In genomic region chr4:141766668-141767352, GRCm38 (mm10) we compare ENCODE assay signal across 9 mouse cellular contexts. TPM values are rescaled to one million over a fixed set of nuclear protein-coding genes. Genes with fewer than 3 reads are reported as not detected.
A peak's percentile ranks its signal among the peaks of the same experiment; 100 is the strongest.
DNase-seq lines count a peak whose midpoint lies in the region; ATAC-seq and TF ChIP-seq lines count a peak whose summit lies in the region.
"Had no signal": no experiment of that assay in that cellular context is flagged by ENCODE, and none has a peak within 500 bp of the region (broad histone marks: within the 10 kb centered on the region; RNA-seq: fewer than 3 reads in every experiment).

No protein-coding gene starts in this region.

- intact Hi-C loops in gastrocnemius, postnatal 36 days (cut with DNase I), result no loop called here

- peak; percentile 31 for DNase-seq in gastrocnemius, postnatal 10 days
- DNase-seq in gastrocnemius, postnatal 36 days, result no peak
- peak; percentile 63 for DNase-seq in lung, postnatal 10 days

- H3K4me1 ChIP-seq in E14TG2a.4 (replicated peaks; ENCODE audit: low read depth, low read length), result peaks cover 27% of the 10 kb centered on the region
- peaks cover 28% of the 10 kb centered on the region for H3K4me1 ChIP-seq in embryonic facial prominence, embryonic 15.5 days
- no peaks in the 10 kb centered on the region for H3K4me1 ChIP-seq in intestine, postnatal 0 days (replicated peaks; ENCODE audit: control insufficient read depth, insufficient read depth, low read length)

- TF ChIP-seq CTCF in E14TG2a.4 (conservative IDR thresholded peaks at IDR 0.05; ENCODE audit: low read length), result no peak
- TF ChIP-seq CTCF in intestine, postnatal 0 days (IDR thresholded peaks at IDR 0.05; ENCODE audit: low read depth), result no peak

- no peak overlapping the region for H3K9ac ChIP-seq in embryonic facial prominence, embryonic 15.5 days
- H3K9ac ChIP-seq in intestine, postnatal 0 days (ENCODE audit: low read depth, low read length), result no peak overlapping the region; the same call in 1 of the 2 replicates

- H3K27me3 ChIP-seq in E14TG2a.4 (ENCODE audit: insufficient read depth, low read length), result no peaks in the 10 kb centered on the region
- H3K27me3 ChIP-seq in embryonic facial prominence, embryonic 15.5 days, result no peaks in the 10 kb centered on the region
- H3K27me3 ChIP-seq in intestine, postnatal 0 days (replicated peaks; ENCODE audit: control insufficient read depth, insufficient read depth, low read length), result no peaks in the 10 kb centered on the region

- H3K27ac ChIP-seq in embryonic facial prominence, embryonic 15.5 days (replicated peaks), result peak overlapping the region; percentile 94
- H3K27ac ChIP-seq in intestine, postnatal 0 days (ENCODE audit: low read depth, low read length), result peak overlapping the region; percentile 66

- H3K4me3 ChIP-seq in E14TG2a.4 (replicated peaks; ENCODE audit: low read length), result peak overlapping the region; percentile 42
- no peak overlapping the region for H3K4me3 ChIP-seq in embryonic facial prominence, embryonic 15.5 days (replicated peaks)
- H3K4me3 ChIP-seq in intestine, postnatal 0 days (ENCODE audit: low read depth, low read length), result no peak overlapping the region

- H3K9me3 ChIP-seq in E14TG2a.4 (ENCODE audit: low read length), result no peaks in the 10 kb centered on the region
- no peaks in the 10 kb centered on the region for H3K9me3 ChIP-seq in embryonic facial prominence, embryonic 15.5 days (replicated peaks)
- H3K9me3 ChIP-seq in intestine, postnatal 0 days (ENCODE audit: control insufficient read depth), result no peaks in the 10 kb centered on the region

- ATAC-seq in embryonic facial prominence, embryonic 15.5 days (ENCODE audit: insufficient number of reproducible peaks, low FRiP score, low TSS enrichment, low read depth), result peak; percentile 84
- peak; percentile 29; the same call in 1 of the 2 replicates for ATAC-seq in intestine, postnatal 0 days
- ATAC-seq in granulocyte monocyte progenitor cell, adult 5-6 weeks (replicated peaks; ENCODE audit: poor library complexity, severe bottlenecking), result no peak
- ATAC-seq in CD4-positive, CD25-positive, alpha-beta regulatory T cell, adult 4 months, result no peak

- WGBS in embryonic facial prominence, embryonic 15.5 days, result 26% methylated on average over 19 of the region's 19 CpGs
- WGBS in intestine, postnatal 0 days, result 53% methylated on average over 19 of the region's 19 CpGs

- H3K36me3 ChIP-seq in E14TG2a.4 (ENCODE audit: insufficient read depth, low read length), result peaks cover 88% of the 10 kb centered on the region
- H3K36me3 ChIP-seq in embryonic facial prominence, embryonic 15.5 days, result peaks cover 82% of the 10 kb centered on the region
- H3K36me3 ChIP-seq in intestine, postnatal 0 days (ENCODE audit: control insufficient read depth, insufficient read depth), result peaks cover 72% of the 10 kb centered on the region

- H3K4me2 ChIP-seq in embryonic facial prominence, embryonic 15.5 days (replicated peaks), result peak overlapping the region; percentile 32
- H3K4me2 ChIP-seq in intestine, postnatal 0 days (replicated peaks; ENCODE audit: low read depth), result peak overlapping the region; percentile 37

RNA-seq across cellular contexts. Expression of gene Agmat, which starts 20.3 kb away (rescaled TPM):
- total RNA-seq in gastrocnemius, postnatal 10 days (2021), result 1 to 10 TPM in 1 of 2 experiments, under 1 TPM in 1; 0.78 to 1.2 TPM
- under 1 TPM in 1 of 2 experiments, not detected in 1; 0.23 TPM for total RNA-seq in gastrocnemius, postnatal 36 days (2021)
- 0.32 and 0.33 TPM in 2 replicates for polyA plus RNA-seq in embryonic facial prominence, embryonic 15.5 days (2015; fragmentation: Nextera tagmentation; extraction: Ambion mirVana)
- polyA plus RNA-seq in intestine, postnatal 0 days (2015; fragmentation: Nextera tagmentation; extraction: Ambion mirVana), result 106 and 109 TPM in 2 replicates
- total RNA-seq in granulocyte monocyte progenitor cell, adult 5-6 weeks (2014; fragmentation: Nextera tagmentation), result not detected in 2 replicates
- total RNA-seq in granulocyte monocyte progenitor cell, adult 5-6 weeks (2017), result not detected in 2 replicates
- polyA plus RNA-seq in CD4-positive, CD25-positive, alpha-beta regulatory T cell, adult 4 months (2017; shearing (Covaris generic)), result not detected
- total RNA-seq: hematopoietic stem cell, adult 5-6 weeks had no signal

RNA-seq across cellular contexts. Expression of gene Dnajc16, which starts 23.9 kb away (rescaled TPM):
- total RNA-seq in gastrocnemius, postnatal 10 days (2021), result 1 to 10 TPM; 8.6 to 9.1 TPM
- 10 to 100 TPM; 10.7 to 11.1 TPM for total RNA-seq in gastrocnemius, postnatal 36 days (2021)
- 4.8 and 5.0 TPM in 2 replicates for polyA plus RNA-seq in embryonic facial prominence, embryonic 15.5 days (2015; fragmentation: Nextera tagmentation; extraction: Ambion mirVana)
- polyA plus RNA-seq in intestine, postnatal 0 days (2015; fragmentation: Nextera tagmentation; extraction: Ambion mirVana), result 3.3 and 3.9 TPM in 2 replicates
- total RNA-seq in granulocyte monocyte progenitor cell, adult 5-6 weeks (2014; fragmentation: Nextera tagmentation), result 6.9 and 10.2 TPM in 2 replicates
- total RNA-seq in granulocyte monocyte progenitor cell, adult 5-6 weeks (2017), result 4.3 and 9.2 TPM in 2 replicates
- 1 to 10 TPM; 3.4 to 4.3 TPM for polyA plus RNA-seq in CD4-positive, CD25-positive, alpha-beta regulatory T cell, adult 4 months (2017; shearing (Covaris generic))

RNA-seq across cellular contexts. Expression of gene Casp9, which starts 26.6 kb away (rescaled TPM):
- total RNA-seq in gastrocnemius, postnatal 10 days (2021), result 1 to 10 TPM; 5.6 to 8.0 TPM
- total RNA-seq in gastrocnemius, postnatal 36 days (2021), result 1 to 10 TPM; 1.9 to 2.2 TPM
- 14.4 and 16.9 TPM in 2 replicates for polyA plus RNA-seq in embryonic facial prominence, embryonic 15.5 days (2015; fragmentation: Nextera tagmentation; extraction: Ambion mirVana)
- 13.4 and 15.7 TPM in 2 replicates for polyA plus RNA-seq in intestine, postnatal 0 days (2015; fragmentation: Nextera tagmentation; extraction: Ambion mirVana)
- 11.5 and 12.8 TPM in 2 replicates for total RNA-seq in granulocyte monocyte progenitor cell, adult 5-6 weeks (2014; fragmentation: Nextera tagmentation)
- total RNA-seq in granulocyte monocyte progenitor cell, adult 5-6 weeks (2017), result 8.7 and 11.1 TPM in 2 replicates
- polyA plus RNA-seq in CD4-positive, CD25-positive, alpha-beta regulatory T cell, adult 4 months (2017; shearing (Covaris generic)), result 10 to 100 TPM; 10.8 to 12.4 TPM

RNA-seq across cellular contexts. Expression of gene Ddi2, which starts 43.6 kb away (rescaled TPM):
- total RNA-seq in gastrocnemius, postnatal 10 days (2021), result 10 to 100 TPM; 41.8 to 44.7 TPM
- total RNA-seq in gastrocnemius, postnatal 36 days (2021), result 10 to 100 TPM; 38.7 to 50.5 TPM
- 25.2 and 26.7 TPM in 2 replicates for polyA plus RNA-seq in embryonic facial prominence, embryonic 15.5 days (2015; fragmentation: Nextera tagmentation; extraction: Ambion mirVana)
- 15.9 and 16.7 TPM in 2 replicates for polyA plus RNA-seq in intestine, postnatal 0 days (2015; fragmentation: Nextera tagmentation; extraction: Ambion mirVana)
- 27.4 and 32.9 TPM in 2 replicates for total RNA-seq in granulocyte monocyte progenitor cell, adult 5-6 weeks (2014; fragmentation: Nextera tagmentation)
- 26.8 and 32.7 TPM in 2 replicates for total RNA-seq in granulocyte monocyte progenitor cell, adult 5-6 weeks (2017)
- 10 to 100 TPM; 19.1 to 20.7 TPM for polyA plus RNA-seq in CD4-positive, CD25-positive, alpha-beta regulatory T cell, adult 4 months (2017; shearing (Covaris generic))

RNA-seq across cellular contexts. Expression of gene Cela2a, which starts 59.1 kb away (rescaled TPM):
- not detected for total RNA-seq in gastrocnemius, postnatal 10 days (2021)
- not detected for total RNA-seq in gastrocnemius, postnatal 36 days (2021)
- polyA plus RNA-seq in embryonic facial prominence, embryonic 15.5 days (2015; fragmentation: Nextera tagmentation; extraction: Ambion mirVana), result not detected in 2 replicates
- polyA plus RNA-seq in intestine, postnatal 0 days (2015; fragmentation: Nextera tagmentation; extraction: Ambion mirVana), result 35.6 and 65.3 TPM in 2 replicates
- total RNA-seq in granulocyte monocyte progenitor cell, adult 5-6 weeks (2014; fragmentation: Nextera tagmentation), result not detected in 2 replicates
- total RNA-seq in granulocyte monocyte progenitor cell, adult 5-6 weeks (2017), result not detected in 2 replicates
- not detected for polyA plus RNA-seq in CD4-positive, CD25-positive, alpha-beta regulatory T cell, adult 4 months (2017; shearing (Covaris generic))
- total RNA-seq: hematopoietic stem cell, adult 5-6 weeks had no signal

Comparison
In these comparisons a context has a peak if more than half of its experiments do, and no peak if none do; other contexts are left out.
1. DNase-seq: peak in gastrocnemius, postnatal 10 days (single experiment) and lung, postnatal 10 days (single experiment); none in gastrocnemius, postnatal 36 days (0 of 2).
2. ATAC-seq: peak in embryonic facial prominence, embryonic 15.5 days (single experiment) and intestine, postnatal 0 days (single experiment); none in granulocyte monocyte progenitor cell, adult 5-6 weeks (single experiment) and CD4-positive, CD25-positive, alpha-beta regulatory T cell, adult 4 months (single experiment).